Mouse (Mus musculus) bone marrow macrophage, adult 2 months (primary cell): ENCODE measurements at regions not wholly inside any gene's neighbourhood (a gene's known extent, or its start where the extent isn't known, plus 50 kb on each side); places are given as distances from the start of the nearest gene placed in this dataset.

Source experiments
- H3K27ac ChIP-seq: 2 replicates; pipeline ENCODE4 v1.5.1; 2012; ENCODE audit warnings: low read depth, low read length; ENCODE audit not compliant: insufficient read depth
- H3K4me1 ChIP-seq: 2 replicates; pipeline ENCODE4 v1.6.1; 2012; ENCODE audit warnings: low read length; ENCODE audit not compliant: control insufficient read depth, insufficient read depth
- H3K4me3 ChIP-seq: 2 replicates; pipeline ENCODE4 v1.5.1; 2012; ENCODE audit warnings: mild to moderate bottlenecking, low read length, moderate library complexity; ENCODE audit not compliant: insufficient read depth
- CTCF ChIP-seq: IDR thresholded peaks from 2 replicates; pipeline ENCODE4 v1.5.1; 2012; ENCODE audit warnings: low read depth, mild to moderate bottlenecking, low read length, moderate library complexity
- POLR2A ChIP-seq: IDR thresholded peaks from 2 replicates; pipeline ENCODE4 v1.6.1; 2012; ENCODE audit warnings: mild to moderate bottlenecking, low read depth, low read length, borderline replicate concordance

- TF ChIP-seq POLR2A (no peak), CTCF (no peak)
- H3K4me1 ChIP-seq, result no peaks in the 10 kb centered on the region
- no peak overlapping the region for H3K4me3 ChIP-seq
- H3K27ac ChIP-seq, result no peak overlapping the region
These were observed 420.2 kb upstream of the Negr1 start for GRCm38 (mm10) chr3:156141355-156141754.

DNA sequence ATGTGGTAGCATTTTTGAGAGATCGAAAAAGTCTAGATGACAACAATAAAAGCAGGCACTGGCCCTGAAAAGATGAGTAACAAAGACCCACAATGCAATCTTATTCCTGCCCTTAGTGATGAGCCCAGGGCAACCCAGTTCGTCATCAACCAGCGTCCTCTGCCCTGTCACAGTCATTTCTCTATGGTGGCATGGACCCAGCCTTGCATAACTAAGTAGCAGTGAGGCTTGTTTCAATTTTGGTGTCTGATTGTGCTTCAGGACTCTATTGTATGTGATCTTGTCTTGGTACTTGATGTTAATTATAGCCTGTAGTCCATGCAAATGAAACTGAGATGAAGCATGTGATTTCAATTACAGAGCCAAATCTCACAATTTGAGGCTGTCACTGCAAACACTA, 412.3 kb upstream of the Negr1 start:
- Histone ChIP-seq H3K27ac (no peak overlapping the region), H3K4me3 (no peak overlapping the region), H3K4me1 (no peaks in the 10 kb centered on the region)
- TF ChIP-seq CTCF (no peak), POLR2A (no peak)

DNA sequence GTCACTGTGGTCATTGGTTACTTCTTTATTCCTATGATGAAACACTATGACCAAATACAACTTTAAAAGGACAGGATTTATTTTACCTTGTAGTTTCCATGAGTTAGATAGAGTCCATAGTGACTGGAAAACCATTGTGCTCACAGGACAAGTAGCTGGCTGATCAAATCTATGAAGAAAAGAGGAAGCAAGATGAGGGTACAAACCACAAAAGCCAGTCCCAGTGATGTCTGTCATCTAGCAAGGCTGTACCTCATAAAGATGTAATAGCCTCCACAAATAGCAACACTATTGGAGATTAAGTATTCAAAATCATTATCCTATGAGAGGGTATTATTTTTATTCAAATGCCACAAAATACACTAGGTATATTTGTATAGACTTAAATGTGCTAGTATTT, 391.5 kb upstream of the Negr1 start:
- Histone ChIP-seq H3K27ac (no peak overlapping the region), H3K4me3 (no peak overlapping the region), H3K4me1 (no peaks in the 10 kb centered on the region)
- TF ChIP-seq POLR2A (no peak), CTCF (no peak)

- TF ChIP-seq CTCF, result no peak
- TF ChIP-seq POLR2A, result no peak
These were observed 362.9 kb upstream of the Negr1 start for GRCm38 (mm10) chr3:156198688-156199087.

GRCm38 (mm10) chr3:156199749-156200467, 361.7 kb upstream of the Negr1 start:
- no peak overlapping the region for H3K4me3 ChIP-seq
- H3K27ac ChIP-seq, result no peak overlapping the region
- no peak for TF ChIP-seq POLR2A
- no peak for TF ChIP-seq CTCF
- no peaks in the 10 kb centered on the region for H3K4me1 ChIP-seq

More at GRCm38 (mm10) chr3:156198688-156199087, 362.9 kb upstream of the Negr1 start:
- Histone ChIP-seq H3K4me3 (no peak overlapping the region), H3K4me1 (no peaks in the 10 kb centered on the region), H3K27ac (no peak overlapping the region)

DNA sequence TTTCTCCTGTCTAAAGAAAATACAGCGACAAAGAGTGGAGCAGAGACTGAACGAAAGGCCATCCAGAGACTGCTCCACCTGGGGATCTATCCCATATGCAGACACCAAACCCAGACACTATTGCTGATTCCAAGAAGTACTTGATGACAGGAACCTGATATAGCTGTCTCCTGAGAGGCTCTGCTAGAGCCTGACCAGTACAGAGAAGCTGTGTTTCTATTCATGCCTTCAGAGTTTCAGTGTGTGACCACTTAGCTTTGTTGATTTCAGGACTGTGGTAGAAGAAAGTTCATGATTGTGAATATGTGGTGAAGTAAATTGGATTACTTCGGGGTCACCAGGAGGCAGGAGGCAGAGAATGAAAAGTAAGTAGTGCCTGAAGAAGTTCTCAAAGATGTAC, 356.3 kb upstream of the Negr1 start:
- TF ChIP-seq CTCF, result no peak
- Histone ChIP-seq H3K4me1 (no peaks in the 10 kb centered on the region), H3K27ac (no peak overlapping the region), H3K4me3 (no peak overlapping the region)

DNA sequence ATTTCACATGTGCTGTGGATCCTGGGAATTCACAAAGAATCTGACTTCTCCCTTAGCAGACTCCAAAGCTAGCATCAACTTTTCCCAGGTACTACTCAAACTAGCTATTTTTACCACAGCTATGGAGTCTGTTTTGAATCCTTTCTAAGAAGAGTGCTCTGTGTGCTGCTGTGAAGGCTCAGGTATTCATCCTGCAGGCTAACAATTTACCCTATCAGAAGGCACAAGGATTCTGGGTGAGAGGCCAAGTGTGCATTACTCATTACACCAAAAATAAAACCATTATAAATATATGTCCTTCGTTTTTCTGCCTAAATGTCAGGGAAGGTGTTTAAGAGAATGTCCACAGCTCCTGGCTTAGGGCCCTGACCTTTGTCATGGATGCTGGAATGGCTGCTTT, 353.2 kb upstream of the Negr1 start:
- Histone ChIP-seq H3K27ac (no peak overlapping the region), H3K4me3 (no peak overlapping the region), H3K4me1 (no peaks in the 10 kb centered on the region)
- no peak for TF ChIP-seq POLR2A
- TF ChIP-seq CTCF, result no peak

DNA sequence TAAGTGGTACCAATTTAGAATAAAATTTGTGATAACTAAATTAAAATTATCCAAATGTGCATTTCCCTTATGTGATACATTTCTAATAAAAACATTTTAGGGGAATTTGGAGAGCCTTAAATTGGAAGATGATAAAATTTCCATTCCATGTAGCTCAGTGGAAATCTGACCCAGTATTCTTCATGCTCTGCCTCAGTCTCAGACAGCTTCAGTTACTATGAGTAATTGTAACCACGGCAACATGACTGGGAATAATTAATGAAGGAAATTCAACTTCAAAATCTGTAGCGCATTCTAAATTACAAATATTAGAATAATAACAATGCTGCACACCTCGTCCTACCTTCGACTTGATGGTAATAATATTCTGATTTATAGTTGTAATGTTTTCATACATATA, 350.8 kb upstream of the Negr1 start:
- no peak for TF ChIP-seq POLR2A
- TF ChIP-seq CTCF, result no peak
- Histone ChIP-seq H3K4me1 (no peaks in the 10 kb centered on the region), H3K27ac (no peak overlapping the region), H3K4me3 (no peak overlapping the region)

- Histone ChIP-seq H3K4me1 (no peaks in the 10 kb centered on the region), H3K4me3 (no peak overlapping the region), H3K27ac (no peak overlapping the region)
- TF ChIP-seq POLR2A, result no peak
- TF ChIP-seq CTCF, result no peak
These were observed 346.8 kb upstream of the Negr1 start for GRCm38 (mm10) chr3:156214823-156215222.

DNA sequence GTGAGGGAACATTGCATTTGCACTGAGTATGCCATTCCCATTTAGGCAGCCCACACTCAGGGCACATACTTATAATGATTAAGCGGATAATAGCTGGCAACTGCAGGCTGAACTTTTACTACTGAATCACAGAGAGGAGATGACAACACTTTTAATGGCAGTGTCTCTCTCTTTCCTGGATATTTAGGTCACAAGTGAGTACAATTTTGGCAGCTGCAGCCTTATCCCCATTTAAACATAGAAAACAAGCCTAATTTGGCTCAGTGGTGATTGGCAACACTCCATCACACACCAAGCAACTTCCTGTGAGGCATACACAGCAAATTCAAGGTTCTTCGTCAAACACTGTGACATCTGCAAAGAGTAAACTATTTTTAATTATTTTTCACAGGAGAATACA, 329.5 kb upstream of the Negr1 start:
- Histone ChIP-seq H3K4me1 (no peaks in the 10 kb centered on the region), H3K27ac (no peak overlapping the region), H3K4me3 (no peak overlapping the region)
- no peak for TF ChIP-seq POLR2A
- no peak for TF ChIP-seq CTCF

GRCm38 (mm10) chr3:156235955-156236354, 325.6 kb upstream of the Negr1 start:
- Histone ChIP-seq H3K4me1 (no peaks in the 10 kb centered on the region), H3K4me3 (no peak overlapping the region), H3K27ac (no peak overlapping the region)
- TF ChIP-seq CTCF (no peak), POLR2A (no peak)
